Mouse (Mus musculus): ENCODE measurements around the gene Jup. TPM values are rescaled to one million over a fixed set of nuclear protein-coding genes. Genes with fewer than 3 reads are reported as not detected.

The Jup gene
- 2.9 TPM for polyA plus RNA-seq (2017; shearing (Covaris generic))

GRCm38 (mm10) chr11:100397600-100398389 lies at the start of gene Jup:
Gene Jup (minus strand): TSS chr11:100397763.

GRCm38 (mm10) chr11:100441797-100442196 lies 44.2 kb upstream of the Jup start, which contains the start of the genes Nt5c3b and Klhl10:
Gene Nt5c3b (minus strand): TSS chr11:100441808.
Gene Klhl10 (plus strand): TSS chr11:100441917.

GRCm38 (mm10) chr11:100414914-100415822 lies 17.6 kb upstream of the Jup start, which contains the start of gene Fkbp10:
Gene Fkbp10 (plus strand): TSS chr11:100415697.

DNA sequence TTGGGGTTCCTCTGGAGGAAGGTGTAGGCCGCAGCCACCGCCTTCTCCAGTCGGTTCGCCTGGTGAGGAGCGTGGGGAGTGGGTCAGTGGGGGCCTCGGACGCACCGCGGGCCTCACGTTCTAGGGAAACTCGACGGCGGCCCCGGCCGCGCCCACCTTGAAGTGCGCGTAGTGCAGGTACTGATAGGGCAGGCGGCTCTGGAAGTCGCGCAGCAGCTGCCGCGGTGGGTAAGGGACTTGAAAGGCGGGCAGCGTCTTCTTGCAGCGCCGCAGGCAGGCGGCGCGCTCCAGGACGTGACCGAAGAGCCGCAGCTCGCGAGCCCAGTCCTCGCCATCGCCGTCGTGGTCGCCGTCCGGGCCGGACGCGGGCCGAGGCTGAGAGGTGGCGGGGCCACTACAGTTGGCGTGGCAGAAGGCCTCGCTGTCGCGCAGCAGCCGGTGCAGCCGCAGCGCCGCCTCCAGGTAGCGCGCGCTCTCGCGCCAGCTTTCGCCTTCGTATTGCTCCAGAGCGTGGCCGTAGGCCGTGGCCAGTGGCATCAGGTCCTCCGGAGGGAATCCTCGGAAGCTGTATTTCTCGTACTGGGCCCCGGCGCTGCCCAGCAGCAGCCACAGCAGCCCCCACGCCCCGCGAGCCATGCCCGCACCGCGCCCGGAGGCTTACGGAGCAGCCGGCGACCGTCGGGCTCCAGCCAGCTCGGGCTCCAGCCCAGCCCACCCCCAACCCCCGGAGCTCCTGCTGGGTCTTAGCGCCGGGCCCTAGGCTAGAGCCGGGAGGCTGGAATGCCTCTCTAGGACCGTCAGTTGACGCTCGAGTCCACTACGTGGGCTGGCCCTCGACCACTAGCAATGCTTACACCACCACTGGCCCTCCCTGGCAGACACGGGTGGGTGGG lies 16.7 kb upstream of the Jup start, which contains the start of gene P3h4:
TSS of gene P3h4 (minus strand) at position 816 of the 893 bp plus-strand sequence.

GRCm38 (mm10) chr11:100355972-100356818 lies 41.4 kb downstream of the Jup start, which contains the start of gene Hap1:
Gene Hap1 (minus strand): TSS chr11:100356128.

DNA sequence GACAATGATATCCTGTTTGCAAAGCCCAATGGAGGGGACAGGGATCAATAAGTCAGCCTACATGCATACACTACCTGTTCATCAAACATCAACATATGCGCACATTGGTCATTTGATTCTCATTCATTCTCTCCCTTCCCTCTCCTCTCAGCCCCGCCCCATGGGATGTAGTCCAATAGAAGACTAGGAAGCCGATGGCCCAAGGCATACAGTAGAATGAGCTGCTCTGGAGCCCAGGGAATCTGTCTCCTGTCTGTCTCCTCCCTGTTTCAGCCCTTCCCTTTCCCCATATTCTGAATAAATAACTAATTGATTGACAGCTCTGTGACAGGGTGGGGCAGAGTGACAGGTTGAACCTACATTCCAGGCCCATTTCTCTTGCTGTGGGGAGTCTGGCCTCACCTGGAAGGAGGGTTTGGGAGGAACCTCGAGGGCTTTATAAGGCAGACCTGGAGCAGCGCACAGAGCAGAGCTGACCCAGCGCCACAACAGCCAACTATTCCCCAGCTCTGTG lies 63.6 kb downstream of the Jup start, which contains the start of gene Gast:
TSS of gene Gast (plus strand) at position 464 of the 514 bp plus-strand sequence.

DNA sequence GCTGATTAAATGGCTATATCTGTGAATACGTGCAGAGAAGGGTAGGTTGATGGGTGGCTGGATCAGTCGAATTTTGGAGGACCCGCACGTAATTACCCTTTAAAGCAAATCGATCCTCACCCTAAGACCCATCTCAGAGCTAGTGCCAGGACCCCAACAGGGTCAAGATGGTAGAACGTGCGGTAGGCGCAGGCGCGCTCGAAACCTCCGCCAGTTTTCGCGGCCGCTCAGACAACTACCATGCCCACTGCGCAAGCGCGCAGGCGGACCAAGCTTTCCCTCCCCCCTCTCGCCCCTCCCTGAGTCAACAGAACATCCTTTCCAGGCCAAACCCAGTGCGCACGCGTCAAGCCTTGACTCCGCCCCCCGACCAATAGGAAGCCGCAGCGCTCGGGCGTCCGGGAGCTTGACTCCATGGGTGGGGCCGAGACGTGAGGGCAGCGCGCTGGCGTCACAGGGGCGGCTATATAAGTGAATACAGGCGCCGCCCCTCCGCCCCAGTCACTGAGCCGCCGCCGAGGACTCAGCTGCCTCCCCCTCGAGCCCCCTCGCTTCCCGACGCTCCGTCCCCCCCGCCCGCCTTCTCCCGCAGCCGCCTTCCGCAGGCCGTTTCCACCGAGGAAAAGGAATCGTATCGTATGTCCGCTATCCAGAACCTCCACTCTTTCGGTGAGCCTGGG lies 77.9 kb downstream of the Jup start, which contains the start of gene Eif1:
TSS of gene Eif1 (plus strand) at position 394 of the 680 bp plus-strand sequence.

Other genes with a start within 250 kb of the Jup start
- not detected for gene Krt19, start 249.1 kb downstream of the Jup start, polyA plus RNA-seq (2017; shearing (Covaris generic))
- gene Krt9, start 204.5 kb downstream of the Jup start, polyA plus RNA-seq (2017; shearing (Covaris generic)): not detected
- gene Krt14, start 190.2 kb downstream of the Jup start, polyA plus RNA-seq (2017; shearing (Covaris generic)): not detected
- gene Krt16, start 148.9 kb downstream of the Jup start, polyA plus RNA-seq (2017; shearing (Covaris generic)): not detected
- 3.5 TPM for gene Krt17, start 136.7 kb downstream of the Jup start, polyA plus RNA-seq (2017; shearing (Covaris generic))
- gene Krt42, start 127.9 kb downstream of the Jup start, polyA plus RNA-seq (2017; shearing (Covaris generic)): not detected
- 2,843 TPM for gene Eif1, start 77.9 kb downstream of the Jup start, polyA plus RNA-seq (2017; shearing (Covaris generic))
- not detected for gene Gast, start 63.4 kb downstream of the Jup start, polyA plus RNA-seq (2017; shearing (Covaris generic))
- gene Hap1, start 41.6 kb downstream of the Jup start, polyA plus RNA-seq (2017; shearing (Covaris generic)): 5.4 TPM
- gene P3h4, start 17.1 kb upstream of the Jup start, polyA plus RNA-seq (2017; shearing (Covaris generic)): not detected
- gene Fkbp10, start 17.9 kb upstream of the Jup start, polyA plus RNA-seq (2017; shearing (Covaris generic)): not detected
- 165 TPM for gene Nt5c3b, start 44.0 kb upstream of the Jup start, polyA plus RNA-seq (2017; shearing (Covaris generic))
- gene Klhl10, start 44.2 kb upstream of the Jup start, polyA plus RNA-seq (2017; shearing (Covaris generic)): 0.99 TPM
- 4.2 TPM for gene Klhl11, start 75.0 kb upstream of the Jup start, polyA plus RNA-seq (2017; shearing (Covaris generic))
- gene Acly, start 130.2 kb upstream of the Jup start, polyA plus RNA-seq (2017; shearing (Covaris generic)): 225 TPM
- 0.11 TPM for gene Ttc25, start 147.8 kb upstream of the Jup start, polyA plus RNA-seq (2017; shearing (Covaris generic))
- gene Cnp, start 177.1 kb upstream of the Jup start, polyA plus RNA-seq (2017; shearing (Covaris generic)): 453 TPM
- gene Nkiras2, start 221.5 kb upstream of the Jup start, polyA plus RNA-seq (2017; shearing (Covaris generic)): 29.7 TPM
- 688 TPM for gene Dnajc7, start 222.4 kb upstream of the Jup start, polyA plus RNA-seq (2017; shearing (Covaris generic))